Mouse (Mus musculus) small intestine, adult 2 months (tissue): ENCODE measurements at regions not wholly inside any gene's neighbourhood (a gene's known extent, or its start where the extent isn't known, plus 50 kb on each side); places are given as distances from the start of the nearest gene placed in this dataset.

Experiments used
- H3K27ac ChIP-seq: fragments of 200-500 bp; 2 replicates; pipeline ENCODE4 v1.5.1; 2012; ENCODE audit warnings: low read depth, low read length, control low read depth, inconsistent platforms; ENCODE audit not compliant: insufficient read depth
- H3K27me3 ChIP-seq: fragments of 200-500 bp; 2 replicates; pipeline ENCODE4 v1.6.1; 2012; ENCODE audit warnings: mild to moderate bottlenecking, moderate library complexity, low read length, inconsistent platforms; ENCODE audit not compliant: control insufficient read depth, insufficient read depth
- H3K36me3 ChIP-seq: fragments of 200-500 bp; 2 replicates; pipeline ENCODE4 v1.6.1; 2012; ENCODE audit warnings: mild to moderate bottlenecking, low read length, control low read depth, inconsistent platforms; ENCODE audit not compliant: control insufficient read depth, insufficient read depth
- H3K4me1 ChIP-seq: fragments of 200-500 bp; 2 replicates; pipeline ENCODE4 v1.6.1; 2012; ENCODE audit warnings: low read length, inconsistent platforms, mixed read lengths; ENCODE audit not compliant: control insufficient read depth, insufficient read depth, insufficient read length
- H3K4me3 ChIP-seq: fragments of 200-500 bp; 2 replicates; pipeline ENCODE4 v1.5.1; 2012; ENCODE audit warnings: low read depth, mild to moderate bottlenecking, control low read depth, inconsistent platforms, low read length, moderate library complexity
- CTCF ChIP-seq: fragments of 200-500 bp; IDR thresholded peaks from 2 replicates; pipeline ENCODE4 v1.5.1; 2012; ENCODE audit warnings: low read depth, mild to moderate bottlenecking, control low read depth, inconsistent platforms, low read length, moderate library complexity, mixed read lengths; ENCODE audit not compliant: insufficient replicate concordance, insufficient read length; ENCODE audit errors: extremely low read depth
- POLR2A ChIP-seq: fragments of 200-500 bp; IDR thresholded peaks from 2 replicates; pipeline ENCODE4 v1.6.1; 2012; ENCODE audit warnings: low read depth, mild to moderate bottlenecking, control low read depth, inconsistent platforms, low read length, moderate library complexity
- WGBS: fragments of 180-500 bp; shearing (Covaris S2); methylation state at CpG from one replicate; pipeline ENCODE4 v1.1.7; 2018; 5-methylcytosine and 5-hydroxymethylcytosine counted together

DNA sequence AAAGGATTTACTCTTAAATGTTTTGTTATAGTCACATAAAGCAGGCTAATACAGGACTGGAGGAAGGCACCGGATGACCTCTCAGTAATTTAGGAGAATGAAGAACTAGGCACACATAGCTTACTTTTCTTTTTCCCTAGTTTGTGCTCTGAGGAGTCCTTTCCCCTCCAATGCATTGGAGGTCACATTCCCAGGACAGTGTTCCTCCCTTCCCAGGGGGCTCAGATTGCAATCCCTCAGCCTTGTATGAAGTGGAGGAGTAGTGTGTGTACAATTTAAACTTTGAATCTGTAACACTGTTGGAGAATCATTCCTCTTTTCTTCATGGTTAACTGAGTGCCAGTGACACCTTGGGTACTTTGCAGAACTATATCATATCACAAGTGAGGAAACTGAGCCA, 109.5 kb upstream of the Npy start:
- H3K36me3 ChIP-seq = no peaks in the 10 kb centered on the region
- no peak overlapping the region for H3K27ac ChIP-seq
- 95% methylated on average over 1 of the region's 1 CpGs for WGBS
- H3K4me1 ChIP-seq = no peaks in the 10 kb centered on the region
- no peaks in the 10 kb centered on the region for H3K27me3 ChIP-seq
- TF ChIP-seq POLR2A = no peak
- TF ChIP-seq CTCF = no peak
- H3K4me3 ChIP-seq = no peak overlapping the region

DNA sequence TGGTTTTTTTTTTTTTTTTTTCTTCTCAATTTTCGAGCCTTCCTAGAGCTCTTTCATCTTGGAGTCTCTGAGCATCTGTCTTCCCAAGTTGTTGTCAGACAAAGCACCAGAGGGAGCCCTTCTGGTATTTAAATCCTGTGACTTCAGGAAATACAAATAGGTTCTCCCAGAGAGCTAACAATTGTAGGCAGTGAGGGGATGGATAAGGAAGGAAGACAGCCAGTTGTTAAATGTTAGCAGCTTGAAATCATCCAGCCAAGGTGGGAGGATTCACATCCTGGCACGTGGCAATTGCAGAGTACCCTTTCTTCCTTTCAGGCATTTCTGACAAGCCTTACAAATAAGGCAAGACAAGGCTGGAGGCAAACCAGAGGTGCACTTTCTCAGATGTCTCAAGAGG, 106.0 kb upstream of the Npy start:
- WGBS = 2% methylated on average over 2 of the region's 2 CpGs
- Histone ChIP-seq H3K27ac (no peak overlapping the region), H3K4me1 (no peaks in the 10 kb centered on the region), H3K27me3 (no peaks in the 10 kb centered on the region), H3K4me3 (no peak overlapping the region), H3K36me3 (no peaks in the 10 kb centered on the region)
- TF ChIP-seq POLR2A = no peak
- no peak for TF ChIP-seq CTCF

DNA sequence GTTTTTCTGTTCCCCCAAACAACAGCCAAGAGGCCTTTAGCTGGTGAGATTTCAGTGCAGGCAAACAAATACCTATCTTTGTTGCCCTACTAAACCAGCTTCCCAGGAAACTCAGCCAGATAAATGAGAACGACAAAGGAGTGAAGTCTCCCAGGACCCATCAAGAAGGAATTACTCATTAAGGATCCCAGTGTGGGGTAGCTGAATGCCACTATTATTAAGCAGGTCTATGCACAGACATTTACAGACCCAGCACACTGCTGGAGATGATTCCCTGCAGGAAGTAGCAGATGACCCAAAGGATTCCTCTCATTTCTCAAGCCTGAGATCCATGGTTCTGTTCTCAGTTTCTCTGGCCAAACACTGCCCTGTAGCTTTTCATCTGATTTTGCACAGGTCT, 105.6 kb upstream of the Npy start:
- Histone ChIP-seq H3K27me3 (no peaks in the 10 kb centered on the region), H3K27ac (no peak overlapping the region), H3K4me1 (no peaks in the 10 kb centered on the region), H3K4me3 (no peak overlapping the region), H3K36me3 (no peaks in the 10 kb centered on the region)
- WGBS = 23% methylated on average over 1 of the region's 1 CpGs
- TF ChIP-seq CTCF = no peak
- no peak for TF ChIP-seq POLR2A

DNA sequence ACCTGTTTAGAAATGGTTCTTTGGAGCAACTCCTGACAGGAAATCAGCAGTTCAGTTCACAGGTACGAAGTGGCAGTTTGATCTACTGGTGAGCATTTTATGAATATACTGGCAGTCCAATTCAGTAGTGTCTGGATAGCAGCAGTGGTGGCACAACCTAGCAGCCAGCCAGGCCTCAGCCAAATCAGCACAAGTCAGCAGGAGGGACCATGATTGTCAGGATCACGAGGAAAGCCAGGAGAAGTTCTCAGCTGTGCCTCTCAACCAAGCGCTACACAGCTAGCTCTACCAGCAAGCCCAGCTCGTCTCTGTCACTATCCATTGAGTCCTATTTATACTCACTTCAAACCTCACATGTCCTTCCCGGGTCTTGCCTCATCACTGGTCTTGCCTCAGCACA, 89.3 kb upstream of the Npy start:
- H3K4me1 ChIP-seq = no peaks in the 10 kb centered on the region
- no peak for TF ChIP-seq CTCF
- TF ChIP-seq POLR2A = no peak
- H3K4me3 ChIP-seq = no peak overlapping the region
- H3K27me3 ChIP-seq = no peaks in the 10 kb centered on the region
- H3K27ac ChIP-seq = no peak overlapping the region
- no peaks in the 10 kb centered on the region for H3K36me3 ChIP-seq
- WGBS = 78% methylated on average over 5 of the region's 5 CpGs

DNA sequence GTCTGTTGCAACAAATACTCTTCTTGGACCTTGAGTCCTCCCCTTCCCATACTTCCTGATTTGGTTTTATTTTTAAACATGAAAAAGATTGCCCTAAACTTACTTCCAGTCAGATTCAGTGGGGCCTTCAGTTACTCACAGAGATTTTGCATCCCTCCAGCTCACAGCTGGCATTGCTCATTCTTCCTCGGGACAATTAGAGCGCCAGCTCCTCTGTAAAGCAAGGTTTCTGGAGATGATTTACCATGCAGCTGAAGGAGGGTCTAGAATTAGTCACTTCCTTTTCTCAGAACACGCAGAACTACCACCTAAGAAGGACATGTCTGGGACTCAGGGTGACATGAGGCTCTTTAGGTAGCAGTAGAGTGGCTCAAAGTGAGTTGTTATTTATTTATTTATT, 79.4 kb upstream of the Npy start:
- no peaks in the 10 kb centered on the region for H3K27me3 ChIP-seq
- H3K4me1 ChIP-seq = no peaks in the 10 kb centered on the region
- no peaks in the 10 kb centered on the region for H3K36me3 ChIP-seq
- H3K4me3 ChIP-seq = no peak overlapping the region
- WGBS = 51% methylated on average over 3 of the region's 3 CpGs
- no peak overlapping the region for H3K27ac ChIP-seq
- TF ChIP-seq POLR2A (no peak), CTCF (no peak)

DNA sequence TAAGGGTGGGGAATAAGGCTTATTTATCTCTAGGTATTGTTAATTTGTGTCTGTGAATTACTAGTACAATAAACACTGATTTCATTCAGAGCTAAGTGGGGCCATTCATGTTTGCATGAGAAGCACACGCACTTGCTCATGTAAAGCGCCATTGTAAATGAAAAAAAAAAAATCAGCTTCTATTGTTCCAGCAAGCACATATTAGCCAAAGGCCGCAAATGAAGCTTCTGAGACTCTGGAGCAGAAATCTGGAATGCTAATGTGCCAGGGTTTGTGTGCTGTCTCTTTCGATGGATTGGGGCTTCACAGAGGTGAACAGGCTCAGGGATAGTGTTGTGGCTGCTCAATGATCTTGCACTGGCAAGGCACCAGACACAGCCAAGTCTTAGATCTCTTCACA, 77.2 kb upstream of the Npy start:
- Histone ChIP-seq H3K4me3 (no peak overlapping the region), H3K36me3 (no peaks in the 10 kb centered on the region), H3K27ac (no peak overlapping the region), H3K27me3 (no peaks in the 10 kb centered on the region), H3K4me1 (no peaks in the 10 kb centered on the region)
- WGBS = 84% methylated on average over 4 of the region's 4 CpGs
- TF ChIP-seq POLR2A = no peak
- no peak for TF ChIP-seq CTCF

DNA sequence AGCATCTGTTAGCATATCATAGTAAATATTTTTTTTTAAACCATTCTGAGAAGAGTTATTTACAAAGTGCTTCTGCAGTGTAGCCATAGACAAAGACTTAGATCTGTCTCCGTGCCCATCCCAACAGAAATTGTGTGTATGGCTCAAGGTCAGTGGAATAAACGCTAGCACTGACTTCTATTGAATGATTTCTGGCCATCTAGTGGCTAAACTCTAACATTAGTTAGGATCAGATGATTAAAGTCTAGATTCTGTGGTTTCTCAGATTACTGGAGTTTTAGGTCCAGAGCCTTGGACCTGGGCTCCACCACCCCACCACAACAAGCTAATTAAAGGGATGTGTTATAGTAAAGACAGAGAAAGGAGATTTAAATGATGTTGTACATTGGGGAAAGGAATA, 72.0 kb upstream of the Npy start:
- TF ChIP-seq POLR2A (no peak), CTCF (no peak)
- no peak overlapping the region for H3K27ac ChIP-seq
- H3K27me3 ChIP-seq = no peaks in the 10 kb centered on the region
- no peak overlapping the region for H3K4me3 ChIP-seq
- 35% methylated on average over 2 of the region's 2 CpGs for WGBS
- no peaks in the 10 kb centered on the region for H3K36me3 ChIP-seq
- H3K4me1 ChIP-seq = no peaks in the 10 kb centered on the region

DNA sequence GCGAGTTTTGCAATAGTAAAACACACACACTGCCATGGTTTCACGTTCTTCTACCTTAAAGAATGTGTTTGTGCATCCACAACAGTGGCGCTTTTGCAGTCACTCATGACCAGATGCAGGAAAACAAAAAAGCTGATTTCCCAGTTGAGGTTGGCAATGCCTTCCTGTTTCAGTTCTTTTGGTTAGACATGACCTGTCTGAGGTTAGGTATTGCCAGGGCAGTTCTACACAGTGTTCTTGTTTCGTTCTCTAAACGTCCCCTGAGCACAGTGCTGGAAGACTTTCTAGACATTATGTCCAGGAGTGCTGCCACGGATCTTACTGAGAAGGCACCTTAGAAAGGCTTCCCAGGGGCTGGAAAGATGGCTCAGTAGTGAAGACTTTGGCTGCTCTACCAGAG, 62.9 kb upstream of the Npy start:
- Histone ChIP-seq H3K36me3 (no peaks in the 10 kb centered on the region), H3K4me1 (no peaks in the 10 kb centered on the region), H3K27me3 (no peaks in the 10 kb centered on the region), H3K27ac (no peak overlapping the region), H3K4me3 (no peak overlapping the region)
- WGBS = 79% methylated on average over 6 of the region's 6 CpGs
- TF ChIP-seq POLR2A (no peak), CTCF (no peak)
